Mouse (Mus musculus) naive thymus-derived CD4-positive, alpha-beta T cell, adult 2 months (primary cell): ENCODE results near the gene Oas2.
"Not testable (repeated sequence)": the region's sequence is repeated elsewhere in the genome, so short reads cannot be mapped to it uniquely, and the experiment has no call there.

Experiments
- DNase-seq: peaks from one replicate; pipeline ENCODE4 v3.0.0-alpha.2; 2011; ENCODE audit warnings: low read depth

The Oas2 gene

GRCm38 (mm10) chr5:120749688-120750087, at the start of gene Oas2:
TSS of gene Oas2 (minus strand) at chr5:120749853.
- peak; percentile 50 for DNase-seq

- not testable (repeated sequence) for DNase-seq
These were observed 49.3 kb upstream of the Oas2 start for GRCm38 (mm10) chr5:120798943-120799342.

- not testable (repeated sequence) for DNase-seq
These were observed 48.5 kb upstream of the Oas2 start for GRCm38 (mm10) chr5:120798147-120798546.

- DNase-seq = not testable (repeated sequence)
These were observed 45.9 kb upstream of the Oas2 start, which contains the start of gene Oas1e for GRCm38 (mm10) chr5:120795480-120796034. TSS of gene Oas1e (minus strand) at chr5:120795530.

- peak; percentile 78 for DNase-seq
These were observed 43.4 kb upstream of the Oas2 start for GRCm38 (mm10) chr5:120793043-120793442.

GRCm38 (mm10) chr5:120787042-120787441, 37.4 kb upstream of the Oas2 start:
- DNase-seq = no peak

GRCm38 (mm10) chr5:120782446-120782845, 32.8 kb upstream of the Oas2 start:
- DNase-seq = no peak

GRCm38 (mm10) chr5:120781646-120782045, 32.0 kb upstream of the Oas2 start:
- DNase-seq = peak; percentile 50

GRCm38 (mm10) chr5:120779922-120780321, 30.3 kb upstream of the Oas2 start:
- DNase-seq = no peak

- DNase-seq = peak; percentile 39
These were observed 29.3 kb upstream of the Oas2 start for GRCm38 (mm10) chr5:120778941-120779340.

GRCm38 (mm10) chr5:120777478-120777877, 27.8 kb upstream of the Oas2 start, which contains the start of gene Oas3:
TSS of gene Oas3 (minus strand) at chr5:120777661.
- DNase-seq = peak; percentile 63

GRCm38 (mm10) chr5:120776801-120777200, 27.1 kb upstream of the Oas2 start:
- DNase-seq = peak; percentile 39

GRCm38 (mm10) chr5:120775287-120775985, 25.8 kb upstream of the Oas2 start:
- DNase-seq = peak; percentile 91

- DNase-seq = no peak
These were observed 19.7 kb upstream of the Oas2 start for GRCm38 (mm10) chr5:120769396-120769795.

GRCm38 (mm10) chr5:120765010-120765409, 15.4 kb upstream of the Oas2 start:
- DNase-seq = no peak

GRCm38 (mm10) chr5:120761901-120762300, 12.2 kb upstream of the Oas2 start:
- no peak for DNase-seq

- DNase-seq = no peak
These were observed 4.6 kb upstream of the Oas2 start for GRCm38 (mm10) chr5:120754215-120754614.

- no peak for DNase-seq
These were observed 3.1 kb upstream of the Oas2 start for GRCm38 (mm10) chr5:120752786-120753185.

- DNase-seq = no peak
These were observed 1.6 kb upstream of the Oas2 start for GRCm38 (mm10) chr5:120751206-120751605.

GRCm38 (mm10) chr5:120746451-120746850, 3.2 kb downstream of the Oas2 start:
- DNase-seq = peak; percentile 84

GRCm38 (mm10) chr5:120742125-120742524, 7.5 kb downstream of the Oas2 start:
- peak; percentile 84 for DNase-seq

- DNase-seq = no peak
These were observed 15.2 kb downstream of the Oas2 start for GRCm38 (mm10) chr5:120734380-120734990.

GRCm38 (mm10) chr5:120733696-120734095, 16.0 kb downstream of the Oas2 start:
- no peak for DNase-seq
